Mouse (Mus musculus): ENCODE data around the gene Txnrd2.

DNA sequence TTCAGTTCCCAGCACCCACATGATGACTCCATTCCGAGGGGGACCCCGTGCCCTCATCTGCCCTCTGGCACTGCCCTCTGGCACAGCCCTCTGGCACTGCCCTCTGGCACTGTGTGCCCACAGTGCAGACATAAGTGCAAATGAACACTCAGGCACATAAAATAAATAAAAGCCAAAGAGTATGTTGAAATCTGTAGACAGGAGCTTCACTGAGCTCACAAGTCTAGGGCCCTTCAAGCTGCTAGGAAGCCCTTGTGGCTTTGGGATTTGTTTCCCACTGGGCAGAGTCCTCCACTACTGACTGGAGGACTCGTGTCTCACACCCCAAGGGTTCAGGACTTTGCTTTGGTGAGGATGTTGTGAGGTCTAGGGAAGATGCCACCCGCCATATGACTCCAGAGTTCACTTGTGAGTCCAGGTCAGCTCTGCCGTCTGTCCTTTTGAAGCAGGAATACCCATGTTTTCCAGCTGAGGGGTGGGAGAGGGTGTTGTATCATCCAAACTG is 1.9 kb downstream of the Txnrd2 start:
- no peak for TF ChIP-seq POLR2A (IDR thresholded peaks at IDR 0.05; ENCODE audit: low read depth, low read length)
- TF ChIP-seq EP300 (IDR thresholded peaks at IDR 0.05; ENCODE audit: low read length): no peak
- TF ChIP-seq CHD1 (IDR thresholded peaks at IDR 0.05; ENCODE audit: low read depth, low read length): no peak
- TF ChIP-seq MYC (IDR thresholded peaks at IDR 0.05; ENCODE audit: low read depth, low read length): no peak
- no peak for TF ChIP-seq CTCF (conservative IDR thresholded peaks at IDR 0.05 in 1 of 2, IDR thresholded peaks at IDR 0.05 in 1 of 2; ENCODE audit: low read depth in 2 of 2, low read length in 2 of 2)
- no peak for TF ChIP-seq MXI1 (IDR thresholded peaks at IDR 0.05; ENCODE audit: low read depth, low read length)
- TF ChIP-seq GABPA (IDR thresholded peaks at IDR 0.05; ENCODE audit: insufficient replicate concordance, low read depth, low read length): no peak
- TF ChIP-seq ZC3H11A (IDR thresholded peaks at IDR 0.05; ENCODE audit: low read depth, low read length): no peak
- TF ChIP-seq NELFE (IDR thresholded peaks at IDR 0.05; ENCODE audit: low read depth, low read length): no peak
- no peak for TF ChIP-seq MAZ (IDR thresholded peaks at IDR 0.05; ENCODE audit: low read depth, low read length)
- TF ChIP-seq POLR2AphosphoS2 (IDR thresholded peaks at IDR 0.05; ENCODE audit: low read depth, low read length): no peak
- no peak for TF ChIP-seq IRF4 (IDR thresholded peaks at IDR 0.05; ENCODE audit: low read depth, low read length)
- no peak for TF ChIP-seq UBTF (IDR thresholded peaks at IDR 0.05; ENCODE audit: low read depth, low read length)
- no peak for TF ChIP-seq TBP (conservative IDR thresholded peaks at IDR 0.05; ENCODE audit: low read depth, low read length)
